Mouse (Mus musculus): ENCODE results near the gene Cdc42se1. TPM values are rescaled to one million over a fixed set of nuclear protein-coding genes. Genes with fewer than 3 reads are reported as not detected.

Gene Cdc42se1
- polyA plus RNA-seq, 1 experiment from 2014 or later = 104 TPM

GRCm38 (mm10) chr3:95218466-95219137 is 9.9 kb upstream of the Cdc42se1 start:
- peak overlapping the region; percentile 85; the same call in 1 of the 2 replicates for H3K4me3 ChIP-seq (ENCODE audit: low read depth, low read length)
- peaks cover 14% of the 10 kb centered on the region; the same call in 1 of the 2 replicates for H3K4me1 ChIP-seq (ENCODE audit: insufficient read depth, low read depth, low read length)
- H3K36me3 ChIP-seq (ENCODE audit: insufficient read depth, low read length) = 0 out of 2 replicates have a peak, but pooled peaks cover 4% of the 10 kb centered on the region
- DNase-seq (ENCODE audit: low spot score) (no peak), ATAC-seq (no peak)
- no peak overlapping the region for H3K9ac ChIP-seq (replicated peaks; ENCODE audit: low read depth)
- WGBS = 74% methylated on average over 6 of the region's 6 CpGs
- TF ChIP-seq EP300 (IDR thresholded peaks at IDR 0.05) = no peak
- no peak for TF ChIP-seq CTCF (IDR thresholded peaks at IDR 0.05)
- peak overlapping the region; percentile 59 for H3K4me2 ChIP-seq (replicated peaks; ENCODE audit: low read depth, low read length)
- no peaks in the 10 kb centered on the region for H3K9me3 ChIP-seq (ENCODE audit: low read length)
- H3K27ac ChIP-seq (ENCODE audit: low read length) = no peak overlapping the region; the same call in 1 of the 2 replicates
- no peaks in the 10 kb centered on the region for H3K27me3 ChIP-seq (replicated peaks; ENCODE audit: insufficient read depth, low read length)

GRCm38 (mm10) chr3:95223041-95223440 is 5.5 kb upstream of the Cdc42se1 start:
- H3K4me1 ChIP-seq (ENCODE audit: insufficient read depth, low read depth, low read length) = peaks cover 5% of the 10 kb centered on the region; the same call in 1 of the 2 replicates
- 93% methylated on average over 2 of the region's 2 CpGs for WGBS
- H3K27ac ChIP-seq (ENCODE audit: low read length) = no peak overlapping the region
- TF ChIP-seq CTCF (IDR thresholded peaks at IDR 0.05) (no peak), EP300 (IDR thresholded peaks at IDR 0.05) (no peak)
- H3K4me2 ChIP-seq (replicated peaks; ENCODE audit: low read depth, low read length) = no peak overlapping the region
- ATAC-seq = no peak
- DNase-seq (ENCODE audit: low spot score) = no peak
- no peak overlapping the region for H3K4me3 ChIP-seq (ENCODE audit: low read depth, low read length)
- H3K27me3 ChIP-seq (replicated peaks; ENCODE audit: insufficient read depth, low read length) = no peaks in the 10 kb centered on the region
- 0 out of 2 replicates have a peak, but pooled peaks cover 4% of the 10 kb centered on the region for H3K36me3 ChIP-seq (ENCODE audit: insufficient read depth, low read length)
- no peak overlapping the region for H3K9ac ChIP-seq (replicated peaks; ENCODE audit: low read depth)
- H3K9me3 ChIP-seq (ENCODE audit: low read length) = no peaks in the 10 kb centered on the region

DNA sequence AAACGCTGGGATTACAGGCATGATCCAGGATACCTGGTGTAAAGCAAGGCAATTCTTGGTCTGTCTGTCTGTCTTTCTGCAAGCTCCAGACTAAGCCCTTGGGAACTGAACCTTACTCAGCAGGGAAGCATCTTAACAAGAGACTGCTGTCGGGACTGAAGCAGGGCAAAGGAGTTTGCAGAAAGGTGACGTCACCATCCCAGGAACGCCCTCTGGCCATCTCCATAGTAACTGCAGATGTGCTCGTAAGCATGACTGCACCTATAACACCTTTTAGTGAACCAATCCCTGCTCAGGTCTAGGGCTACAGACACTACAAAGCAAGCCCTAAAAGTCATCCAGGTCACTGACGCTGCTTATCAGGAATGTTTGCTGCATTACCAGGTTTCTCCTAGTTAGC is 4.2 kb upstream of the Cdc42se1 start:
- no peak for ATAC-seq
- no peaks in the 10 kb centered on the region; the same call in 1 of the 2 replicates for H3K4me1 ChIP-seq (ENCODE audit: insufficient read depth, low read depth, low read length)
- no peaks in the 10 kb centered on the region for H3K27me3 ChIP-seq (replicated peaks; ENCODE audit: insufficient read depth, low read length)
- 0 out of 2 replicates have a peak, but pooled peaks cover 4% of the 10 kb centered on the region for H3K36me3 ChIP-seq (ENCODE audit: insufficient read depth, low read length)
- no peaks in the 10 kb centered on the region for H3K9me3 ChIP-seq (ENCODE audit: low read length)
- 33% methylated on average over 6 of the region's 6 CpGs for WGBS
- H3K9ac ChIP-seq (replicated peaks; ENCODE audit: low read depth) = no peak overlapping the region
- H3K4me3 ChIP-seq (ENCODE audit: low read depth, low read length) = no peak overlapping the region
- TF ChIP-seq EP300 (IDR thresholded peaks at IDR 0.05) = no peak
- peak; percentile 12; the same call in 1 of the 2 replicates for TF ChIP-seq CTCF (IDR thresholded peaks at IDR 0.05)
- no peak overlapping the region for H3K27ac ChIP-seq (ENCODE audit: low read length)
- H3K4me2 ChIP-seq (replicated peaks; ENCODE audit: low read depth, low read length) = no peak overlapping the region
- DNase-seq (ENCODE audit: low spot score) = peak; percentile 64

DNA sequence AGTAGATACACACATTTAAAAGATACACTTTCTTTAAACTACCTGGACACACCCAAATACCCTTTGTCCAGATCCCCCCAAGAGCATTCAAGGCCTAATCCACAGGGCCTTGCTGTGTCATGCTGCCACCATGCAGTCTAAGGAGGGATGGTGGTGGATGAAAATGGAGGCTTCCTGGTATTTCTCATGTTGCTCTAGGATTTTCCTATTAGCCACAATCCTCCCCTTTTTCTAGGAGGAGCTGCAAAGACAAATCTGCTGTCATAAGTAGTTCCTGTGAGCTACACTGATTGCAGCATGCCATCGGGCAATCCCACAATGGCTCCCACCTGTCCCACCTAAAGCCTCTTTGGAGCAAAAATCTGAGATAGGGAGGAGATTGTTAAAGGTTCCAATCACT is 1.3 kb upstream of the Cdc42se1 start:
- Histone ChIP-seq H3K9me3 (ENCODE audit: low read length) (no peaks in the 10 kb centered on the region), H3K36me3 (ENCODE audit: insufficient read depth, low read length) (no peaks in the 10 kb centered on the region; the same call in 1 of the 2 replicates), H3K4me3 (ENCODE audit: low read depth, low read length) (no peak overlapping the region), H3K27ac (ENCODE audit: low read length) (no peak overlapping the region), H3K9ac (replicated peaks; ENCODE audit: low read depth) (no peak overlapping the region), H3K4me1 (ENCODE audit: insufficient read depth, low read depth, low read length) (peaks cover 13% of the 10 kb centered on the region), H3K27me3 (replicated peaks; ENCODE audit: insufficient read depth, low read length) (no peaks in the 10 kb centered on the region), H3K4me2 (replicated peaks; ENCODE audit: low read depth, low read length) (no peak overlapping the region)
- no peak for DNase-seq (ENCODE audit: low spot score)
- no peak for ATAC-seq
- TF ChIP-seq CTCF (IDR thresholded peaks at IDR 0.05) = no peak
- no peak for TF ChIP-seq EP300 (IDR thresholded peaks at IDR 0.05)
- WGBS = 5% methylated on average over 1 of the region's 1 CpGs

- H3K4me2 ChIP-seq (replicated peaks; ENCODE audit: low read depth, low read length) = peak overlapping the region; percentile 73
- H3K9me3 ChIP-seq (ENCODE audit: low read length) = no peaks in the 10 kb centered on the region
- peak overlapping the region; percentile 96 for H3K27ac ChIP-seq (ENCODE audit: low read length)
- under 1% methylated on average over 41 of the region's 43 CpGs for WGBS
- TF ChIP-seq CTCF (IDR thresholded peaks at IDR 0.05) (no peak), EP300 (IDR thresholded peaks at IDR 0.05) (no peak)
- DNase-seq (ENCODE audit: low spot score) = peak; percentile 85
- ATAC-seq = peak; percentile 32
- peaks cover 13% of the 10 kb centered on the region; the same call in 1 of the 2 replicates for H3K36me3 ChIP-seq (ENCODE audit: insufficient read depth, low read length)
- H3K27me3 ChIP-seq (replicated peaks; ENCODE audit: insufficient read depth, low read length) = no peaks in the 10 kb centered on the region
- H3K4me3 ChIP-seq (ENCODE audit: low read depth, low read length) = peak overlapping the region; percentile 94
- peak overlapping the region; percentile 96 for H3K9ac ChIP-seq (replicated peaks; ENCODE audit: low read depth)
- H3K4me1 ChIP-seq (ENCODE audit: insufficient read depth, low read depth, low read length) = peaks cover 13% of the 10 kb centered on the region
These were observed 605 bp downstream of the Cdc42se1 start for GRCm38 (mm10) chr3:95228894-95229780.

Measured in lung, postnatal 0 days (tissue).